9 mouse cellular contexts compared by ENCODE assay signal in the genomic region with DNA sequence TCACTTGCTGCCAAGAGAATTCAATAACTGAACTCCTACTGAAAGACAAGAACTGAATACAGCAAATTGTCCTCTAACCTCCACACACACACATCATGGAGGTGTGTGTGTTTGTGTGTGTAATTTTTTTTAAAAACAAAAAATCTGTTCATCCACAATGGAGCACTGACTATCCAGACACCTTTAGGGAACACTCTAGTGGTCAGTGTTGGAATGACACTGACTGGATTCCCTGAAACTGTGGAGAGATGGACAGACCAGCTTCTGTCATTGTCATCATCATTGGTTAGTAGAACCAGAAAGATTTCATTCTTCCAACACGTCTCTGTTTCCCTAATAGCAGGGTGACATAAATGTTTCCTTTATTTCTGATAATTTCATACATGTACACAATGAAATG. TPM values are rescaled to one million over a fixed set of nuclear protein-coding genes. Genes with fewer than 3 reads are reported as not detected.
A peak's percentile ranks its signal among the peaks of the same experiment; 100 is the strongest.
DNase-seq lines count a peak whose midpoint lies in the region; ATAC-seq and TF ChIP-seq lines count a peak whose summit lies in the region.
"Had no signal": no experiment of that assay in that cellular context is flagged by ENCODE, and none has a peak within 500 bp of the region (broad histone marks: within the 10 kb centered on the region; RNA-seq: fewer than 3 reads in every experiment).

No protein-coding gene starts in this region.

- no peak overlapping the region for H3K27ac ChIP-seq in cerebellum, adult 2 months (ENCODE audit: insufficient read depth, low read length)
- H3K27ac ChIP-seq in kidney, embryonic 15.5 days, result no peak overlapping the region
- H3K27ac ChIP-seq: neural tube, embryonic 13.5 days had no signal

- DNase-seq in cerebellum, adult 2 months, result peak in 1 of 2 experiments; percentile 36
- no peak for DNase-seq in cerebellum, adult 11-12 months
- DNase-seq in kidney, postnatal 10 days, result peak; percentile 36
- DNase-seq in ES-CJ7 (ENCODE audit: low read depth, low spot score), result peak; percentile 60
- peak; percentile 40 for DNase-seq in induced T-regulatory cell, adult 2 months (ENCODE audit: low read depth)
- DNase-seq in natural killer cell, adult 2 months (ENCODE audit: low spot score in 2 of 2), result no peak

- no peaks in the 10 kb centered on the region for H3K4me1 ChIP-seq in cerebellum, adult 2 months (ENCODE audit: control insufficient read depth, insufficient read depth, low read length)
- H3K4me1 ChIP-seq in kidney, embryonic 15.5 days, result no peaks in the 10 kb centered on the region
- H3K4me1 ChIP-seq: neural tube, embryonic 13.5 days had no signal

- TF ChIP-seq POLR2A in cerebellum, adult 2 months (IDR thresholded peaks at IDR 0.05; ENCODE audit: borderline replicate concordance, insufficient read depth, low read length), result no peak

- H3K36me3 ChIP-seq in kidney, embryonic 15.5 days, result peaks cover 32% of the 10 kb centered on the region

- TF ChIP-seq CTCF in cerebellum, adult 2 months (IDR thresholded peaks at IDR 0.05; ENCODE audit: borderline replicate concordance, insufficient read depth, low read depth, low read length), result peak; percentile 47; the same call in 1 of the 2 replicates

- H3K9me3 ChIP-seq in kidney, embryonic 15.5 days (replicated peaks), result no peaks in the 10 kb centered on the region
- H3K9me3 ChIP-seq: neural tube, embryonic 13.5 days had no signal

- H3K4me2 ChIP-seq in kidney, embryonic 15.5 days, result no peak overlapping the region
- H3K4me2 ChIP-seq: neural tube, embryonic 13.5 days had no signal

- H3K9ac ChIP-seq in kidney, embryonic 15.5 days, result no peak overlapping the region
- H3K9ac ChIP-seq: neural tube, embryonic 13.5 days had no signal

- H3K4me3 ChIP-seq in cerebellum, adult 2 months (replicated peaks; ENCODE audit: insufficient read depth, low read depth, low read length), result no peak overlapping the region
- no peak overlapping the region for H3K4me3 ChIP-seq in kidney, embryonic 15.5 days (replicated peaks)
- H3K4me3 ChIP-seq: neural tube, embryonic 13.5 days had no signal

- ATAC-seq in kidney, embryonic 15.5 days (replicated peaks; ENCODE audit: low FRiP score), result no peak
- no peak; the same call in 1 of the 2 replicates for ATAC-seq in granulocyte monocyte progenitor cell, adult 5-6 weeks (replicated peaks; ENCODE audit: poor library complexity, severe bottlenecking)

- no peaks in the 10 kb centered on the region for H3K27me3 ChIP-seq in cerebellum, adult 2 months (ENCODE audit: control insufficient read depth, insufficient read depth, low read length)
- H3K27me3 ChIP-seq in kidney, embryonic 15.5 days, result no peaks in the 10 kb centered on the region
- H3K27me3 ChIP-seq: neural tube, embryonic 13.5 days had no signal

- WGBS in cerebellum, adult 2 months, result 70% methylated on average over 1 of the region's 1 CpGs
- WGBS in kidney, embryonic 15.5 days, result 87% methylated on average over 1 of the region's 1 CpGs

RNA-seq across cellular contexts. Expression of a gene that starts 21.1 kb away (rescaled TPM):
- polyA plus RNA-seq in cerebellum, adult 2 months (2012; rRNA removed), result 20.6 and 24.0 TPM in 2 replicates
- polyA plus RNA-seq in kidney, embryonic 15.5 days (2015; fragmentation: Nextera tagmentation; extraction: Ambion mirVana), result 26.4 and 26.5 TPM in 2 replicates
- 34.4 and 35.7 TPM in 2 replicates for total RNA-seq in granulocyte monocyte progenitor cell, adult 5-6 weeks (2014; fragmentation: Nextera tagmentation)
- 23.0 and 31.3 TPM in 2 replicates for total RNA-seq in granulocyte monocyte progenitor cell, adult 5-6 weeks (2017)

RNA-seq across cellular contexts. Expression of a gene that starts 37.5 kb away (rescaled TPM):
- polyA plus RNA-seq in cerebellum, adult 2 months (2012; rRNA removed), result 0.18 and 0.24 TPM in 2 replicates
- 0.82 and 1.3 TPM in 2 replicates for polyA plus RNA-seq in kidney, embryonic 15.5 days (2015; fragmentation: Nextera tagmentation; extraction: Ambion mirVana)
- total RNA-seq in granulocyte monocyte progenitor cell, adult 5-6 weeks (2014; fragmentation: Nextera tagmentation), result 11.7 and 15.8 TPM in 2 replicates
- total RNA-seq in granulocyte monocyte progenitor cell, adult 5-6 weeks (2017), result 6.5 and 7.1 TPM in 2 replicates

Comparison
In these comparisons a context has a peak if more than half of its experiments do, and no peak if none do; other contexts are left out.
1. DNase-seq: peak in kidney, postnatal 10 days (single experiment), ES-CJ7 (single experiment) and induced T-regulatory cell, adult 2 months (single experiment); none in cerebellum, adult 11-12 months (single experiment) and natural killer cell, adult 2 months (0 of 2).